Mouse (Mus musculus) kidney, adult 2 months (tissue): Measurements from ENCODE around the gene Rabif.
A peak's percentile ranks its signal among the peaks of the same experiment; 100 is the strongest.

Experiments used
- CTCF ChIP-seq: fragments of 200-500 bp; conservative IDR thresholded peaks from 2 replicates; pipeline ENCODE4 v1.5.1; 2011; ENCODE audit warnings: low read depth, mild to moderate bottlenecking, control low read depth, low read length, moderate library complexity, mixed read lengths; ENCODE audit not compliant: insufficient read depth, insufficient read length
- POLR2A ChIP-seq: fragments of 200-500 bp; IDR thresholded peaks from one replicate; pipeline ENCODE4 v1.6.1; 2011; ENCODE audit warnings: low read depth, low read length, control low read depth

DNA sequence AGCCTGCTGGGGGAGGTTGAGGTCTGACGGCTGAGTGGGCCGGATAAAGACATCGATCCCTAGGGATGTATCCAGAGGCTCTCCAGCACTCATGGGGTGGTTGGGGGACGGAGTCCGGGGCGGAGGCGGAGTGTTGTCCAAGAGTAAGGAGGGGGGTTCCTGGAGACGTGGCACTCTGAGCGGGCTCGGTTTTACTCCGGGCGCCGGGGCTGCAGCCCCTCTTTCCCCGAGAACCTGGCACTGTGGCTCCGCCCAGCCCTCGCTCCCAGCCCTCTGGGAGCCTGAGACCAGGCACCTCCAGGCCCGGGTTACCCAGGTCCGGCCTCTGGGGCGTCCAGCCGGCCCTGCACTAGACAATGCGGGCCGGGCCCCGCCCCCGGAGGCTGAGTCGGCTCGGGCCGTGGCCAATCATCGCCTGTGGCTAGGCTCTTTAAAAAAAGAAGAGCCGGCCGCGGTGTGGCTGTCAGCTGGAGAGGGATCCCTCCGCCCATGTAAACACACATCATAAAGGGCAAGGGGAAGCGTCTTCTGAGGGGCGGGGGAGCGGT is 62.3 kb downstream of the Rabif start:
- TF ChIP-seq CTCF (no peak), POLR2A (peak; percentile 27)
